Mouse (Mus musculus): ENCODE results near the gene Mif4gd. TPM values are rescaled to one million over a fixed set of nuclear protein-coding genes. Genes with fewer than 3 reads are reported as not detected.

Gene Mif4gd
- polyA plus RNA-seq, 2 experiments = 23.1 to 34.2 TPM

DNA sequence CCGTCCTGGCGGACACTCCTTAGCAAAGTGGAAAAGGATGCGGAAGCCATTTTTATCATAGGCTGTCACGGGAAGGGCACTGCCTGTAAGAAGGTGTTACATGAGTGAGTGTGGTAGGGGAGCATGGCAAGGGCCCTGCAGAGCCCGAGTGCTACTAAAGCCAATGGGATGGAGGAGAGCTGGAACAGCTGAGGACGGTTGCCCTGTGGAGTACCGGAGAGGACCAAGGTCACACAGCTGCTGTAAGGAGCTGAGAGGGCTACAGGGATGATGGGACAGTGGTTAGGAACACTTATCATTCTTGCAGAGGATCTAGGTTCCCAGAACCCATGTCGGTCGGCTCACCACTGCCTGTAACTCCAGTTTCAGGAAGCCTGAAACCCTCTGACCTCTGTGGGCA, 26.4 kb downstream of the Mif4gd start:
- DNase-seq (ENCODE audit: low spot score) (no peak), ATAC-seq (ENCODE audit: low FRiP score, low read depth) (no peak)

DNA sequence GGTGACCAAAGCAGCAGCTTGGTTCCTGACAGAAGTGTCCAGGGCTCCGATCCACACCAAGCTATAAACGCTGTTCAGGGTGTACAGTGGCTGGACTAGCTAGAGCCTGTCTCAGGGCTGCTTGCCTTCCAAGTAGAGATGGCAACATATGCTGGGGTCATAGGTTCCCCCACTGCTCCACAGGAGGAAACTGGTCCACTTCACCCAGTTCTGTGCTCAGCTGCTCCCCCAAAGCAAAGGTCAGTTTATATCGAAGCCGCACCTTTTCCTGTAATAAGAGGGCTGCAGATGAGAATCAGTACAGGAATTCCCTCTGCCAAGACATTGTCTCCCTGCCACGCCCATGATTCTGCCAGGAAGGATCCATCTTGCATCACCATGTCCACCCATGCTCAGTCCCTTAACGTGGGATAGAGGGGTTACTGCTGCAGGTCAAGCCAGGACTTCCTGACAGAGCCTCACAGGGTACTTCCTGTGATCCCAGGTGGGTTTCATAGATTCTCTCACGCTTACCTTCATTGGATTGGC, 27.1 kb downstream of the Mif4gd start:
- Histone ChIP-seq H3K4me1 (ENCODE audit: control insufficient read depth, insufficient read depth, low read length) (no peaks in the 10 kb centered on the region), H3K27ac (replicated peaks; ENCODE audit: low read depth, low read length) (no peak overlapping the region), H3K27me3 (ENCODE audit: control insufficient read depth, insufficient read depth, low read length) (no peaks in the 10 kb centered on the region), H3K9me3 (ENCODE audit: control insufficient read depth, low read length) (no peaks in the 10 kb centered on the region), H3K4me3 (replicated peaks; ENCODE audit: low read length) (no peak overlapping the region), H3K4me2 (replicated peaks; ENCODE audit: low read depth, low read length, severe bottlenecking) (no peak overlapping the region), H3K36me3 (ENCODE audit: control insufficient read depth, insufficient read depth, low read length) (peaks cover 90% of the 10 kb centered on the region), H3K9ac (ENCODE audit: low read depth, low read length, severe bottlenecking) (no peak overlapping the region)
- whole genome bisulfite sequencing = 87% methylated on average over 7 of the region's 7 CpGs
- ATAC-seq (ENCODE audit: low FRiP score, low read depth) (no peak), DNase-seq (ENCODE audit: low spot score) (no peak)
- TF ChIP-seq POLR2A (IDR thresholded peaks at IDR 0.05; ENCODE audit: borderline replicate concordance, extremely low read depth, insufficient read depth, insufficient read length) = no peak

More for the DNA sequence above, 26.4 kb downstream of the Mif4gd start:
- no peak for TF ChIP-seq POLR2A (IDR thresholded peaks at IDR 0.05; ENCODE audit: borderline replicate concordance, extremely low read depth, insufficient read depth, insufficient read length)
- no peak overlapping the region for H3K27ac ChIP-seq (replicated peaks; ENCODE audit: low read depth, low read length)
- H3K4me3 ChIP-seq (replicated peaks; ENCODE audit: low read length) = no peak overlapping the region
- no peaks in the 10 kb centered on the region for H3K4me1 ChIP-seq (ENCODE audit: control insufficient read depth, insufficient read depth, low read length)
- H3K27me3 ChIP-seq (ENCODE audit: control insufficient read depth, insufficient read depth, low read length) = no peaks in the 10 kb centered on the region
- no peaks in the 10 kb centered on the region for H3K9me3 ChIP-seq (ENCODE audit: control insufficient read depth, low read length)
- H3K9ac ChIP-seq (ENCODE audit: low read depth, low read length, severe bottlenecking) = no peak overlapping the region
- 89% methylated on average over 9 of the region's 9 CpGs for WGBS
- H3K36me3 ChIP-seq (ENCODE audit: control insufficient read depth, insufficient read depth, low read length) = peaks cover 91% of the 10 kb centered on the region
- H3K4me2 ChIP-seq (replicated peaks; ENCODE audit: low read depth, low read length, severe bottlenecking) = no peak overlapping the region

DNA sequence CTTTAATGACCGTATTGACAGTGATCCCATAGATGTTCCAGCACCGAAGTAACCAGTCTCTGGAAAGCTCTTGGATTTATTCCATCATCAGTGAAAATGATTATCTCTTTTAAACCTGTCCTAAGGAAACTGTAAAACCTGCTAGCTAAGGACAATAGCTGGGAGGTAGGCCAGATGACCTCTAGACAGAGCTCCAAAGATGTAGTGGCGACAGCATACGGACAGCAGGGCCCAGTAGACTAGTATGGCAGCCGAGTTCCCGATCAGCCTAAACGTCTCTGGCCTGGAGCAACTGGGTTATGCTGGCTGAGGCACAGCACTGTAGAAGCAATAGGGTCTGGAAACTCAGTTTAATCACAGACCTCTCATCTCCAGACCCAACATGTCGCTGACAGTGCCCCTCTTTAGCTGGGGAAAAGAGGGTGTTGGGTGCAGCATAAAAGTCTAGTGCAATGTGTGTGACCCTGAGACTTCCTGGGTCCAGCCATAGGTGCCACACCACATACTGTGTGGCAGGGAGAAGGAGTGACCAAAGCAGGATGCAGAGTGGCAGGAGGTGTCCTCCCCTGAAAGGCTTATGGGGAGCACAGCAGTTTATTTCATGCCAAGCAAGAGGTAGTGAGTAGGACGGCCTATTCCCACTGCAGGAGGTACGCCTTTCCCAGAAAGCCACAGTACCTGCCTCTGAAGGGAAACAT, 28.2 kb downstream of the Mif4gd start:
- Histone ChIP-seq H3K4me3 (replicated peaks; ENCODE audit: low read length) (no peak overlapping the region), H3K9ac (ENCODE audit: low read depth, low read length, severe bottlenecking) (no peak overlapping the region), H3K27ac (replicated peaks; ENCODE audit: low read depth, low read length) (no peak overlapping the region), H3K27me3 (ENCODE audit: control insufficient read depth, insufficient read depth, low read length) (no peaks in the 10 kb centered on the region), H3K4me1 (ENCODE audit: control insufficient read depth, insufficient read depth, low read length) (no peaks in the 10 kb centered on the region), H3K9me3 (ENCODE audit: control insufficient read depth, low read length) (no peaks in the 10 kb centered on the region), H3K36me3 (ENCODE audit: control insufficient read depth, insufficient read depth, low read length) (peaks cover 87% of the 10 kb centered on the region), H3K4me2 (replicated peaks; ENCODE audit: low read depth, low read length, severe bottlenecking) (no peak overlapping the region)
- whole genome bisulfite sequencing = 80% methylated on average over 10 of the region's 10 CpGs
- ATAC-seq (ENCODE audit: low FRiP score, low read depth) = no peak
- DNase-seq (ENCODE audit: low spot score) = no peak
- no peak for TF ChIP-seq POLR2A (IDR thresholded peaks at IDR 0.05; ENCODE audit: borderline replicate concordance, extremely low read depth, insufficient read depth, insufficient read length)

DNA sequence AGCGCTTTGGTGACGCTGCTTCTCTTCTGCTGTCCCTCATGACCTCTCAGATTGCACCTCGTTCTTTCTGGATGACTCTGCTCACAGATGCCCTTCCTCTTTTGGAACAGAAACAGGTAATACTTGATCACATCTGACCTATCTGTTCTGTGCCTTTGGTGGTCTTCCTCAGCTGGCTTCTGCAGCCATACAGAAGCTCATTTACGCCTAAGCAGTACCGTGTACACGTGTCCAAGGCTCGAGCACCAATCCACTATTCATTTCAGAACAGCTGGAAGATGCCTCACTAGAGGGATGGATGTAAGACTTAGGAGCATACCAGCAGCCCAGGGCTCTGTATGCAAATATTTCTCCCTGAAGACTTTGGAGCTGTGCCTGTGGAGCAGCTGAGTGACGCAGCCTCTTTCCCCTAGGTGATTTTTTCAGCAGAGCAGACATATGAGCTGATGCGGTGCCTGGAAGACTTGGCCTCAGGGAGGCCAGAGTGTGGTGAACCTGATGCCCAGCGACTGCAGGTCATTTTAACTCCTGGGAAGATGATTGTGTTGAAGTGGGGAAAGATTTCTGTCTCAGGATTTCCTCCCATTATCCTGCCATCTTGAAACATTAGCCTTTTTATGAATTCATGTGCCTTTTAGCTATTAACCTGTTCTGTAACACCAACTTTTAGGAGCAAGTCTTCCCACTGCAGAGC, 29.7 kb downstream of the Mif4gd start:
- Histone ChIP-seq H3K4me2 (replicated peaks; ENCODE audit: low read depth, low read length, severe bottlenecking) (no peak overlapping the region), H3K36me3 (ENCODE audit: control insufficient read depth, insufficient read depth, low read length) (peaks cover 94% of the 10 kb centered on the region), H3K4me3 (replicated peaks; ENCODE audit: low read length) (no peak overlapping the region), H3K9ac (ENCODE audit: low read depth, low read length, severe bottlenecking) (no peak overlapping the region), H3K27ac (replicated peaks; ENCODE audit: low read depth, low read length) (no peak overlapping the region), H3K4me1 (ENCODE audit: control insufficient read depth, insufficient read depth, low read length) (no peaks in the 10 kb centered on the region), H3K9me3 (ENCODE audit: control insufficient read depth, low read length) (no peaks in the 10 kb centered on the region), H3K27me3 (ENCODE audit: control insufficient read depth, insufficient read depth, low read length) (no peaks in the 10 kb centered on the region)
- DNase-seq (ENCODE audit: low spot score) (no peak), ATAC-seq (ENCODE audit: low FRiP score, low read depth) (no peak)
- TF ChIP-seq POLR2A (IDR thresholded peaks at IDR 0.05; ENCODE audit: borderline replicate concordance, extremely low read depth, insufficient read depth, insufficient read length) = no peak
- 77% methylated on average over 10 of the region's 10 CpGs for WGBS

DNA sequence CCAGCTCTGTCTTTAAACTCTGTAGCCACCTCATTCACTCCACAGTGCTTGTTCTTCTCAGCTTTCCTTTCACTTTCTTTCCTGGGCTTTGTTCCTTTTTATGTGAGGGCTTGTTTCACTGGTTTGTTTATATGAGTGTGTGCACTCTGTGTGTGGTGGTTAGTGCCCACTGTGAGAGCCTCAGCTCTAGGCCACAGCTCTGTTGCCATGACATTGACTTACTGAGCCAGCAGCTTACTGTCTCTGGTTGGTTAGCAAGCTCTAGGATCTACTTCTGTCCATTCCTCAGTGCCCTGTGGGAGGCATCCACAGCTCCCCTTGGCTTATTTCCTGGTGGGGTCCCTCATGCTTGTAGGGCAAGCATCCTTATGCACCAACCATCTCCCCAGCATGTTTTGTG, 33.7 kb downstream of the Mif4gd start:
- H3K9ac ChIP-seq (ENCODE audit: low read depth, low read length, severe bottlenecking) = no peak overlapping the region
- H3K36me3 ChIP-seq (ENCODE audit: control insufficient read depth, insufficient read depth, low read length) = peaks cover 67% of the 10 kb centered on the region
- no peak overlapping the region for H3K27ac ChIP-seq (replicated peaks; ENCODE audit: low read depth, low read length)
- no peaks in the 10 kb centered on the region for H3K27me3 ChIP-seq (ENCODE audit: control insufficient read depth, insufficient read depth, low read length)
- H3K4me1 ChIP-seq (ENCODE audit: control insufficient read depth, insufficient read depth, low read length) = no peaks in the 10 kb centered on the region
- H3K9me3 ChIP-seq (ENCODE audit: control insufficient read depth, low read length) = no peaks in the 10 kb centered on the region
- H3K4me3 ChIP-seq (replicated peaks; ENCODE audit: low read length) = no peak overlapping the region
- TF ChIP-seq POLR2A (IDR thresholded peaks at IDR 0.05; ENCODE audit: borderline replicate concordance, extremely low read depth, insufficient read depth, insufficient read length) = no peak
- DNase-seq (ENCODE audit: low spot score) (no peak), ATAC-seq (ENCODE audit: low FRiP score, low read depth) (no peak)
- H3K4me2 ChIP-seq (replicated peaks; ENCODE audit: low read depth, low read length, severe bottlenecking) = no peak overlapping the region

All from limb, embryonic 14.5 days (tissue).